Mouse (Mus musculus) left cerebral cortex, postnatal 36 days (tissue): Measurements from ENCODE around the gene Bpifb9a. TPM values are rescaled to one million over a fixed set of nuclear protein-coding genes. Genes with fewer than 3 reads are reported as not detected.
"Not testable (repeated sequence)": the region's sequence is repeated elsewhere in the genome, so short reads cannot be mapped to it uniquely, and the experiment has no call there.

ENCODE experiments used
- DNase-seq, 2 experiments: peaks; one replicate each; pipeline ENCODE4 v3.0.0; 2021 to 2022; ENCODE audit warnings: low spot score in 2 of 2, mixed read lengths in 1 of 2
- intact Hi-C: fragments of 180-260 bp; cut with DNase I; formaldehyde crosslinking; loops from one replicate; pipeline ENCODE4 v1.15.1; 2025
- total RNA-seq, 2 experiments: library from RNA; stranded (reverse); gene quantifications; 2 replicates each; pipeline ENCODE4 v1.2.3; 2021

Gene Bpifb9a
- total RNA-seq: not detected

GRCm38 (mm10) chr2:154257554-154257953 lies at the start of gene Bpifb9a:
TSS of gene Bpifb9a (plus strand) at chr2:154257854.
- DNase-seq, intact Hi-C loops: not testable (repeated sequence)

GRCm38 (mm10) chr2:154209112-154209511 lies 48.5 kb upstream of the Bpifb9a start:
- DNase-seq: no peak
- intact Hi-C loops: loop anchor here (2.0 kb wide), 1 partner anchor 170 kb away; no protein-coding TSS in a partner anchor

GRCm38 (mm10) chr2:154211121-154211520 lies 46.5 kb upstream of the Bpifb9a start:
- no peak for DNase-seq
- intact Hi-C loops: no loop called here

GRCm38 (mm10) chr2:154211881-154212280 lies 45.8 kb upstream of the Bpifb9a start:
- intact Hi-C loops: no loop called here
- peak; percentile 70 to 74 for DNase-seq

GRCm38 (mm10) chr2:154215191-154215590 lies 42.5 kb upstream of the Bpifb9a start:
- intact Hi-C loops: loop anchor here (5.0 kb wide), 1 partner anchor 77 kb away; no protein-coding TSS in a partner anchor
- DNase-seq: peak; percentile 29 to 37

- intact Hi-C loops: loop anchor here (5.0 kb wide), 1 partner anchor 72 kb away; no protein-coding TSS in a partner anchor
- no peak for DNase-seq
These were observed 37.7 kb upstream of the Bpifb9a start for GRCm38 (mm10) chr2:154219950-154220349.

GRCm38 (mm10) chr2:154223265-154223916 lies 34.3 kb upstream of the Bpifb9a start, which contains the start of gene Bpifb5:
TSS of gene Bpifb5 (plus strand) at chr2:154223742.
- DNase-seq: no peak
- intact Hi-C loops: no loop called here

- intact Hi-C loops: no loop called here
These were observed 33.8 kb upstream of the Bpifb9a start for GRCm38 (mm10) chr2:154223917-154224273.

GRCm38 (mm10) chr2:154226991-154227390 lies 30.7 kb upstream of the Bpifb9a start:
- intact Hi-C loops: no loop called here
- no peak for DNase-seq

More at GRCm38 (mm10) chr2:154223917-154224273, 33.8 kb upstream of the Bpifb9a start:
- DNase-seq: no peak

- no peak for DNase-seq
- intact Hi-C loops: no loop called here
These were observed 29.8 kb upstream of the Bpifb9a start for GRCm38 (mm10) chr2:154227830-154228229.

GRCm38 (mm10) chr2:154233426-154233825 lies 24.2 kb upstream of the Bpifb9a start:
- no peak for DNase-seq
- intact Hi-C loops: no loop called here

- DNase-seq: no peak
- intact Hi-C loops: no loop called here
These were observed 16.9 kb upstream of the Bpifb9a start for GRCm38 (mm10) chr2:154240771-154241170.

- DNase-seq, intact Hi-C loops: not testable (repeated sequence)
These were observed 14.9 kb upstream of the Bpifb9a start for GRCm38 (mm10) chr2:154242726-154243125.

GRCm38 (mm10) chr2:154243356-154244036 lies 14.2 kb upstream of the Bpifb9a start:
- peak; percentile 70 to 74 for DNase-seq
- intact Hi-C loops: no loop called here

- intact Hi-C loops: no loop called here
- DNase-seq: no peak
These were observed 12.3 kb upstream of the Bpifb9a start for GRCm38 (mm10) chr2:154245322-154245721.

- intact Hi-C loops: not testable (repeated sequence)
These were observed 2.4 kb upstream of the Bpifb9a start for GRCm38 (mm10) chr2:154255254-154255653.

GRCm38 (mm10) chr2:154255770-154256169 lies 1.9 kb upstream of the Bpifb9a start:
- intact Hi-C loops: no loop called here
- no peak for DNase-seq

More at GRCm38 (mm10) chr2:154255254-154255653, 2.4 kb upstream of the Bpifb9a start:
- not testable (repeated sequence) for DNase-seq

GRCm38 (mm10) chr2:154264397-154264796 lies 6.7 kb downstream of the Bpifb9a start:
- intact Hi-C loops, DNase-seq: not testable (repeated sequence)

- intact Hi-C loops: loop anchor here (5.0 kb wide), 1 partner anchor 75 kb away; no protein-coding TSS in a partner anchor
- not testable (repeated sequence) for DNase-seq
These were observed 34.2 kb downstream of the Bpifb9a start for GRCm38 (mm10) chr2:154291866-154292265.

- no peak for DNase-seq
- intact Hi-C loops: loop anchor here (5.0 kb wide), 1 partner anchor 76 kb away; no protein-coding TSS in a partner anchor
These were observed 35.2 kb downstream of the Bpifb9a start for GRCm38 (mm10) chr2:154292833-154293232.
